Mouse (Mus musculus): ENCODE measurements at regions not wholly inside any gene's neighbourhood (a gene's known extent, or its start where the extent isn't known, plus 50 kb on each side); places are given as distances from the start of the nearest gene placed in this dataset.

- no peak for DNase-seq
Measured at GRCm38 (mm10) chr12:9271484-9271883, 241.7 kb downstream of the Ttc32 start.

GRCm38 (mm10) chr12:9274181-9274580 is 244.4 kb downstream of the Ttc32 start:
- DNase-seq, result no peak

GRCm38 (mm10) chr12:9275697-9276096 is 245.9 kb downstream of the Ttc32 start:
- no peak for DNase-seq

- DNase-seq, result no peak
Measured at GRCm38 (mm10) chr12:9278735-9279134, 248.9 kb downstream of the Ttc32 start.

GRCm38 (mm10) chr12:9279893-9280605 is 250.3 kb downstream of the Ttc32 start:
- no peak for DNase-seq

GRCm38 (mm10) chr12:9287271-9287670 is 257.5 kb downstream of the Ttc32 start:
- DNase-seq, result no peak

GRCm38 (mm10) chr12:9292656-9293055 is 262.9 kb downstream of the Ttc32 start:
- no peak for DNase-seq

- DNase-seq, result peak; percentile 6
Measured at GRCm38 (mm10) chr12:9295211-9295610, 265.4 kb downstream of the Ttc32 start.

- no peak for DNase-seq
Measured at GRCm38 (mm10) chr12:9298848-9299655, 269.3 kb downstream of the Ttc32 start.

GRCm38 (mm10) chr12:9304146-9304545 is 265.8 kb upstream of the Osr1 start:
- peak; percentile 60 for DNase-seq

- DNase-seq, result no peak
Measured at GRCm38 (mm10) chr12:9337891-9338672, 231.8 kb upstream of the Osr1 start.

GRCm38 (mm10) chr12:9338801-9339231 is 231.1 kb upstream of the Osr1 start:
- no peak for DNase-seq

- no peak for DNase-seq
Measured at GRCm38 (mm10) chr12:9340769-9341168, 229.1 kb upstream of the Osr1 start.

GRCm38 (mm10) chr12:9345359-9345758 is 224.6 kb upstream of the Osr1 start:
- no peak for DNase-seq

- no peak for DNase-seq
Measured at GRCm38 (mm10) chr12:9355512-9355911, 214.4 kb upstream of the Osr1 start.

- DNase-seq, result no peak
Measured at GRCm38 (mm10) chr12:9357856-9358255, 212.1 kb upstream of the Osr1 start.

- no peak for DNase-seq
Measured at GRCm38 (mm10) chr12:9358872-9359271, 211.0 kb upstream of the Osr1 start.

- no peak for DNase-seq
Measured at GRCm38 (mm10) chr12:9365931-9366330, 204.0 kb upstream of the Osr1 start.

GRCm38 (mm10) chr12:9368682-9369081 is 201.2 kb upstream of the Osr1 start:
- no peak for DNase-seq

GRCm38 (mm10) chr12:9401956-9402355 is 168.0 kb upstream of the Osr1 start:
- DNase-seq, result no peak

- no peak for DNase-seq
Measured at GRCm38 (mm10) chr12:9404981-9405380, 164.9 kb upstream of the Osr1 start.

- DNase-seq, result no peak
Measured at GRCm38 (mm10) chr12:9419311-9419710, 150.6 kb upstream of the Osr1 start.

- no peak for DNase-seq
Measured at GRCm38 (mm10) chr12:9430656-9431055, 139.3 kb upstream of the Osr1 start.

Measured in lung, postnatal 14 days (tissue).